Mouse (Mus musculus) hindbrain, embryonic 16.5 days (tissue): Measurements from ENCODE around the gene Atg7. TPM values are rescaled to one million over a fixed set of nuclear protein-coding genes. Genes with fewer than 3 reads are reported as not detected.
"Not testable (repeated sequence)": the region's sequence is repeated elsewhere in the genome, so short reads cannot be mapped to it uniquely, and the experiment has no call there.

Source experiments
- ATAC-seq: fragments of 200-750 bp; cut with Nextera tagmentation; 2 replicates; pipeline ENCODE4 v1.8.0; 2017; ENCODE audit warnings: moderate TSS enrichment, moderate library complexity
- H3K27ac ChIP-seq: fragments of 300-500 bp; sonication (generic); 2 replicates; pipeline ENCODE4 v1.5.1; 2014; ENCODE audit warnings: low read depth, mild to moderate bottlenecking, control low read depth, low read length, moderate library complexity
- H3K27me3 ChIP-seq: fragments of 300-500 bp; sonication (generic); replicated peaks from 2 replicates; pipeline ENCODE4 v1.6.1; 2014; ENCODE audit warnings: low read length; ENCODE audit not compliant: control insufficient read depth, insufficient read depth
- H3K36me3 ChIP-seq: fragments of 300-500 bp; sonication (generic); 2 replicates; pipeline ENCODE4 v1.6.1; 2014; ENCODE audit warnings: mild to moderate bottlenecking, low read length, moderate library complexity, mixed read lengths; ENCODE audit not compliant: control insufficient read depth, insufficient read depth
- H3K4me1 ChIP-seq: fragments of 300-500 bp; sonication (generic); 2 replicates; pipeline ENCODE4 v1.6.1; 2014; ENCODE audit warnings: low read depth, low read length; ENCODE audit not compliant: control insufficient read depth, insufficient read depth
- H3K4me2 ChIP-seq: fragments of 300-500 bp; sonication (generic); 2 replicates; pipeline ENCODE4 v1.6.1; 2014; ENCODE audit warnings: mild to moderate bottlenecking, low read length, control low read depth, moderate library complexity
- H3K4me3 ChIP-seq: fragments of 300-500 bp; sonication (generic); 2 replicates; pipeline ENCODE4 v1.5.1; 2014; ENCODE audit warnings: mild to moderate bottlenecking, low read length, control low read depth, moderate library complexity
- H3K9ac ChIP-seq: fragments of 300-500 bp; sonication (generic); 2 replicates; pipeline ENCODE4 v1.6.1; 2014; ENCODE audit warnings: low read depth, mild to moderate bottlenecking, control low read depth, low read length, moderate library complexity
- H3K9me3 ChIP-seq: fragments of 300-500 bp; sonication (generic); 2 replicates; pipeline ENCODE4 v1.6.1; 2014; ENCODE audit warnings: mild to moderate bottlenecking, low read length, moderate library complexity; ENCODE audit not compliant: control insufficient read depth
- WGBS: fragments of 180-500 bp; shearing (Covaris S2); extraction: QIAGEN DNeasy Blood & Tissue Kit; methylation state at CpG from one replicate; pipeline ENCODE4 v1.1.7; 2014; 5-methylcytosine and 5-hydroxymethylcytosine counted together
- polyA plus RNA-seq: library from polyadenylated mRNA; unstranded; fragments of >200 nt; fragmentation: Nextera tagmentation; extraction: Ambion mirVana; gene quantifications from 2 replicates; pipeline ENCODE4 v1.2.1, GENCODE M21; 2015

Atg7 gene
- polyA plus RNA-seq: 18.0 and 20.2 TPM in 2 replicates

- Histone ChIP-seq H3K9me3 (no peaks in the 10 kb centered on the region), H3K4me3 (peak within 1 kb of the TSS; percentile 53), H3K27me3 (no peaks in the 10 kb centered on the region), H3K4me2 (peak within 1 kb of the TSS; percentile 91), H3K27ac (peak within 1 kb of the TSS; percentile 57; the same call in 1 of the 2 replicates), H3K4me1 (peaks cover 7% of the 10 kb centered on the region), H3K9ac (peak within 1 kb of the TSS; percentile 65), H3K36me3 (no peaks in the 10 kb centered on the region)
- WGBS: under 1% methylated on average over 38 of the region's 38 CpGs
- peak; percentile 91 for ATAC-seq
These were observed at the start of gene Atg7 for GRCm38 (mm10) chr6:114642601-114643528. Atg7 (plus strand) TSS chr6:114643097.

- H3K36me3 ChIP-seq, H3K27ac ChIP-seq, H3K4me1 ChIP-seq, H3K27me3 ChIP-seq, ATAC-seq, H3K9ac ChIP-seq, H3K4me3 ChIP-seq, H3K9me3 ChIP-seq, H3K4me2 ChIP-seq: not testable (repeated sequence)
- 2% methylated on average over 6 of the region's 17 CpGs for WGBS
These were observed 28.8 kb upstream of the Atg7 start for GRCm38 (mm10) chr6:114614076-114614475.

- not testable (repeated sequence) for H3K9ac ChIP-seq, H3K9me3 ChIP-seq, H3K4me1 ChIP-seq, H3K36me3 ChIP-seq, H3K4me2 ChIP-seq, ATAC-seq, H3K27me3 ChIP-seq, H3K4me3 ChIP-seq, H3K27ac ChIP-seq
- no CpG with 5 or more reads among the region's 14 CpGs for WGBS
These were observed 9.0 kb upstream of the Atg7 start for GRCm38 (mm10) chr6:114633886-114634285.

- H3K9ac ChIP-seq: peak overlapping the region; percentile 65; the same call in 1 of the 2 replicates
- H3K27ac ChIP-seq: no peak overlapping the region
- peak overlapping the region; percentile 91 for H3K4me2 ChIP-seq
- ATAC-seq: no peak
- 51% methylated on average over 8 of the region's 8 CpGs for WGBS
- H3K36me3 ChIP-seq: no peaks in the 10 kb centered on the region
- H3K4me3 ChIP-seq: peak overlapping the region; percentile 53
- H3K4me1 ChIP-seq: peaks cover 7% of the 10 kb centered on the region
- no peaks in the 10 kb centered on the region for H3K27me3 ChIP-seq
- H3K9me3 ChIP-seq: no peaks in the 10 kb centered on the region
These were observed 819 bp downstream of the Atg7 start for GRCm38 (mm10) chr6:114643716-114644115.

GRCm38 (mm10) chr6:114644531-114644930 lies 1.6 kb downstream of the Atg7 start:
- Histone ChIP-seq H3K4me2 (no peak overlapping the region), H3K9ac (no peak overlapping the region), H3K4me1 (peaks cover 7% of the 10 kb centered on the region), H3K27me3 (no peaks in the 10 kb centered on the region), H3K9me3 (no peaks in the 10 kb centered on the region), H3K4me3 (no peak overlapping the region), H3K36me3 (no peaks in the 10 kb centered on the region), H3K27ac (no peak overlapping the region)
- no peak for ATAC-seq
- WGBS: 68% methylated on average over 1 of the region's 1 CpGs

GRCm38 (mm10) chr6:114646201-114646600 lies 3.3 kb downstream of the Atg7 start:
- no peak overlapping the region for H3K4me3 ChIP-seq
- WGBS: 60% methylated on average over 1 of the region's 1 CpGs
- H3K36me3 ChIP-seq: no peaks in the 10 kb centered on the region
- no peak overlapping the region for H3K4me2 ChIP-seq
- H3K27me3 ChIP-seq: no peaks in the 10 kb centered on the region
- H3K4me1 ChIP-seq: peaks cover 7% of the 10 kb centered on the region
- H3K9me3 ChIP-seq: no peaks in the 10 kb centered on the region
- no peak overlapping the region for H3K9ac ChIP-seq
- no peak for ATAC-seq
- H3K27ac ChIP-seq: no peak overlapping the region

- no peak for ATAC-seq
- H3K9me3 ChIP-seq: no peaks in the 10 kb centered on the region
These were observed 4.1 kb downstream of the Atg7 start for GRCm38 (mm10) chr6:114647011-114647410.

GRCm38 (mm10) chr6:114648352-114649030 lies 5.6 kb downstream of the Atg7 start:
- WGBS: 86% methylated on average over 4 of the region's 4 CpGs
- no peak overlapping the region for H3K27ac ChIP-seq
- H3K4me2 ChIP-seq: no peak overlapping the region
- no peaks in the 10 kb centered on the region for H3K9me3 ChIP-seq
- no peaks in the 10 kb centered on the region for H3K27me3 ChIP-seq
- no peak overlapping the region for H3K9ac ChIP-seq
- ATAC-seq: no peak
- no peak overlapping the region for H3K4me3 ChIP-seq
- peaks cover 5% of the 10 kb centered on the region for H3K4me1 ChIP-seq
- H3K36me3 ChIP-seq: no peaks in the 10 kb centered on the region

More at GRCm38 (mm10) chr6:114647011-114647410, 4.1 kb downstream of the Atg7 start:
- Histone ChIP-seq H3K27me3 (no peaks in the 10 kb centered on the region), H3K27ac (no peak overlapping the region), H3K9ac (no peak overlapping the region), H3K4me3 (no peak overlapping the region), H3K36me3 (no peaks in the 10 kb centered on the region), H3K4me1 (peaks cover 7% of the 10 kb centered on the region), H3K4me2 (no peak overlapping the region)
- WGBS: 89% methylated on average over 6 of the region's 6 CpGs

GRCm38 (mm10) chr6:114652209-114652608 lies 9.3 kb downstream of the Atg7 start:
- H3K4me1 ChIP-seq: no peaks in the 10 kb centered on the region; the same call in 1 of the 2 replicates
- no peak overlapping the region for H3K27ac ChIP-seq
- H3K9me3 ChIP-seq: no peaks in the 10 kb centered on the region
- no peaks in the 10 kb centered on the region for H3K27me3 ChIP-seq
- WGBS: 32% methylated on average over 3 of the region's 3 CpGs
- no peak overlapping the region for H3K4me2 ChIP-seq
- H3K4me3 ChIP-seq: no peak overlapping the region
- H3K36me3 ChIP-seq: no peaks in the 10 kb centered on the region
- ATAC-seq: peak; percentile 87
- H3K9ac ChIP-seq: no peak overlapping the region
